In the genomic region with DNA sequence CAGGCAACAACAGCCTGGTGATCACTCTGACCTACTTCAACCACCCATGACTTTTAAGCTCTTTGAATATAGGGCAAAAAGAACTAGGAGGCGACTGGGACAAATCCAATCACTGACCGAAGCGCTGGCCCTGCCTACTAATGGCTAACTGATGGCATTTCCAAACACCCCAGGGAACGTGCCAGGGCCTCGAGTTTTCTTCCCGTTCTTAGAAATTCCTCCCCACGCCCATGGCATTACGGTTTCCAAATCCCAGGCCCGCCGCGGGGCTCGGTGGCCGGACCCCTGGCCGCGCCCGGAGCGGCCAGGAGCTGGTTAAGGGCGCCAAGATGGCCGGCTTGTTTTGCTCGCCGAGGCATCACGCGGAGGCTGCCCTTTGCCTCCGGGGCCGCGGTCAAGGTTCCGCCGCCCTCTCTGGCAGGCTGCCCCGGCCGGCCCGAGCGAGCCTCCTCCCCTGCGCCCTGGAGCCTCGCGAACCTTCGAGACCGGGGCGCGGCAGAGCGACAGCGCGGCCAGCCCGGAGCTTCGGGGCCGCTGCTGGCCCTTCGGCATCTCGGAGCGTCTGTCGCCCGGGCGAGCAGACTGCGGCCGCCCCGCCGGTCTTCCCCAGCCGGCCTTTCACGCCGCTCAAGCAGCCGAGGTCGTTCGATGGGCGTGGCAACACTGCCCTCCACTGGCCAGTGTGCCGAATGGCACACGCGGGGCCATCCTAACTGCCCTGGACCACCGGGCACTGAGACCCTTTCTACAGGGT, we compare ENCODE assay signal across 7 mouse cellular contexts. TPM values are rescaled to one million over a fixed set of nuclear protein-coding genes. Genes with fewer than 3 reads are reported as not detected.
A peak's percentile ranks its signal among the peaks of the same experiment; 100 is the strongest.
DNase-seq lines count a peak whose midpoint lies in the region; ATAC-seq lines count a peak whose summit lies in the region.

No protein-coding gene starts in this region.

- peak; percentile 89 for DNase-seq in adipocyte (ENCODE audit: low spot score)
- peak; percentile 93 for DNase-seq in gastrocnemius, postnatal 14 days
- peak; percentile 95 for DNase-seq in limb, embryonic 10.5 days (ENCODE audit: low spot score)
- peak; percentile 98 for DNase-seq in midbrain, embryonic 11.5 days (ENCODE audit: low spot score, missing footprints)
- peak; percentile 91 for DNase-seq in skeletal muscle tissue, adult 2 months (ENCODE audit: low read depth, low spot score)

- peak; percentile 79 for ATAC-seq in common myeloid progenitor, adult 5-6 weeks (replicated peaks; ENCODE audit: low read depth, poor library complexity, severe bottlenecking)
- ATAC-seq in inflammation-experienced regulatory T-cells, adult 6 months, result peak; percentile 32
- ATAC-seq in midbrain, embryonic 11.5 days (ENCODE audit: low FRiP score), result peak; percentile 90

- peak overlapping the region; percentile 70 for H3K4me2 ChIP-seq in midbrain, embryonic 11.5 days

- 0 out of 2 replicates have a peak, but pooled peaks cover 4% of the 10 kb centered on the region for H3K36me3 ChIP-seq in limb, embryonic 10.5 days
- H3K36me3 ChIP-seq in midbrain, embryonic 11.5 days (ENCODE audit: control insufficient read depth, insufficient read depth, low read length), result no peaks in the 10 kb centered on the region

- WGBS in limb, embryonic 10.5 days, result 1% methylated on average over 66 of the region's 66 CpGs
- under 1% methylated on average over 66 of the region's 66 CpGs for WGBS in midbrain, embryonic 11.5 days

- H3K4me3 ChIP-seq in limb, embryonic 10.5 days, result peak overlapping the region; percentile 65
- H3K4me3 ChIP-seq in midbrain, embryonic 11.5 days (ENCODE audit: low read depth, low read length), result peak overlapping the region; percentile 55

- no peaks in the 10 kb centered on the region for H3K9me3 ChIP-seq in limb, embryonic 10.5 days (replicated peaks)
- no peaks in the 10 kb centered on the region for H3K9me3 ChIP-seq in midbrain, embryonic 11.5 days (ENCODE audit: control insufficient read depth, low read length)

- peaks cover 43% of the 10 kb centered on the region for H3K4me1 ChIP-seq in limb, embryonic 10.5 days
- H3K4me1 ChIP-seq in midbrain, embryonic 11.5 days (ENCODE audit: control insufficient read depth, insufficient read depth, low read length), result peaks cover 21% of the 10 kb centered on the region

- H3K27me3 ChIP-seq in limb, embryonic 10.5 days (ENCODE audit: low read depth, poor library complexity, severe bottlenecking), result no peaks in the 10 kb centered on the region
- no peaks in the 10 kb centered on the region for H3K27me3 ChIP-seq in midbrain, embryonic 11.5 days (ENCODE audit: control insufficient read depth, insufficient read depth, low read length)

- peak overlapping the region; percentile 99 for H3K27ac ChIP-seq in limb, embryonic 10.5 days
- peak overlapping the region; percentile 95 for H3K27ac ChIP-seq in midbrain, embryonic 11.5 days (ENCODE audit: low read depth, low read length)

- intact Hi-C loops in gastrocnemius, postnatal 14 days (cut with DNase I; ENCODE audit: low total_unique reads), result no loop called here

- peak overlapping the region; percentile 94 for H3K9ac ChIP-seq in midbrain, embryonic 11.5 days (ENCODE audit: low read length)

RNA-seq across cellular contexts. Expression of gene Zfp36l1, which starts 19.6 kb away (rescaled TPM):
- total RNA-seq in common myeloid progenitor, adult 5-6 weeks (2017), result 14.5 and 17.7 TPM in 2 replicates
- 10 to 100 TPM; 42.4 to 53.9 TPM for total RNA-seq in gastrocnemius, postnatal 14 days (2021)
- polyA plus RNA-seq in inflammation-experienced regulatory T-cells, adult 6 months (2017; shearing (Covaris generic)), result 100 to 1,000 TPM; 109 to 177 (median 123) TPM
- 88.4 and 96.4 TPM in 2 replicates for polyA plus RNA-seq in limb, embryonic 10.5 days (2016; fragmentation: Nextera tagmentation; extraction: Ambion mirVana)
- 149 and 165 TPM in 2 replicates for polyA plus RNA-seq in midbrain, embryonic 11.5 days (2014; fragmentation: Nextera tagmentation; extraction: Ambion mirVana)

Comparison
In these comparisons a context has a peak if more than half of its experiments do, and no peak if none do; other contexts are left out.
1. Peak in every context shown above with its lines: DNase-seq, ATAC-seq, H3K4me3 ChIP-seq and H3K27ac ChIP-seq.
2. ATAC-seq: peak in every context shown above with its lines; median percentile 90 in midbrain, embryonic 11.5 days; 79 in common myeloid progenitor, adult 5-6 weeks; 32 in inflammation-experienced regulatory T-cells, adult 6 months.